7 mouse cellular contexts compared by ENCODE assay signal in genomic region chr11:32605131-32605860, GRCm38 (mm10). TPM values are rescaled to one million over a fixed set of nuclear protein-coding genes. Genes with fewer than 3 reads are reported as not detected.
DNase-seq lines count a peak whose midpoint lies in the region; ATAC-seq lines count a peak whose summit lies in the region.

No protein-coding gene starts in this region.

- DNase-seq in 3134 (ENCODE audit: extremely low read depth, insufficient read length, low spot score) (peak; percentile 84), NIH3T3 (ENCODE audit: low read depth) (peak; percentile 83)
- peak; percentile 60 for DNase-seq in gastrocnemius, postnatal 10 days
- DNase-seq in kidney, adult 11 months: peak; percentile 66
- peak; percentile 66 for DNase-seq in lung, postnatal 25 days (ENCODE audit: low spot score)
- DNase-seq in thymus, postnatal 0 days (ENCODE audit: low spot score): no peak

- no peak for ATAC-seq in megakaryocyte progenitor cell, adult 5-6 weeks (replicated peaks; ENCODE audit: poor library complexity)

RNA-seq across cellular contexts. Expression of gene Fbxw11, which starts 37.2 kb away (rescaled TPM):
- total RNA-seq in gastrocnemius, postnatal 10 days (2021): 10 to 100 TPM; 51.7 to 56.8 TPM
- 42.1 and 49.1 TPM in 2 replicates for polyA plus RNA-seq in thymus, postnatal 0 days (2015; fragmentation: Nextera tagmentation; extraction: Ambion mirVana)
- total RNA-seq in megakaryocyte progenitor cell, adult 5-6 weeks (2015): 35.5 and 44.0 TPM in 2 replicates
- total RNA-seq in megakaryocyte progenitor cell, adult 5-6 weeks (2017): 62.3 and 72.8 TPM in 2 replicates
